Mouse (Mus musculus): ENCODE measurements around the gene Senp8.

The Senp8 gene

DNA sequence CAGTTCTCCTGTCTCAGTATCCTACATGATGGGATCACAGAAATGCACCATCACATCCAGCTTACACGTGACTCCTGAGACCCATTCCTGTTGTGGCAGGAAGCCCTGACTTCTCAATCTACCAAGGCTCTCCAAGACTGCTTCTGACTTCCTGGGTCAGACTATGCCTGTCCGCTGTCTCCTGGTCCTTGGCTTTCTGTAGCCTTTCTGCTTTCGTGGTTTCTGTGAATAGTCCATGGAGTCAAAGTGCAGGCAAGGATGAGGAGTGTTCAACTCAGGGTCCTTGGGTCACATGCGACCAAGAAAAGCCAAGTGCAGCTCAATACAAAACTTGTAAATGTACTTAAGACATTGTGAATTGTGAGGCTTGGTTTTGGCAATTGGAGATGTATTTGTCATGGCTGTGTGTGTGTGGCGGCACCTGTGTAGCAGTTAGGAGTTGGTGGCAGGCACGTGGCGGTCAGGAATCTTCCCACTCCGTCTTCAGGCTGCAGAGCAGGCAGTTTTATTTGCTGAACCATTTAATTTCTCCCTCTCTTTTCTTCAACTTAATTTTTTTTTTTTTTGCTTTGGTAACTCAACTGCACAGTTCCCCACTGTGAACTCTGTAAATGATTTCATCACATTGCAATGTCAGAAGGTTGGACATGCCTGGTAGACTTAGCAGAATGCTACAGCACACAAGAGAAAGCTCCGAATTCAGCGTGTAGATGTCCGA lies 22.8 kb downstream of the Senp8 start:
- no peak for DNase-seq (ENCODE audit: low read depth, low spot score)
- no peaks in the 10 kb centered on the region for H3K36me3 ChIP-seq (ENCODE audit: control insufficient read depth, insufficient read depth, low read length, poor library complexity, severe bottlenecking)
- H3K27me3 ChIP-seq (ENCODE audit: control insufficient read depth, insufficient read depth, low read length, poor library complexity, severe bottlenecking) = no peaks in the 10 kb centered on the region

DNA sequence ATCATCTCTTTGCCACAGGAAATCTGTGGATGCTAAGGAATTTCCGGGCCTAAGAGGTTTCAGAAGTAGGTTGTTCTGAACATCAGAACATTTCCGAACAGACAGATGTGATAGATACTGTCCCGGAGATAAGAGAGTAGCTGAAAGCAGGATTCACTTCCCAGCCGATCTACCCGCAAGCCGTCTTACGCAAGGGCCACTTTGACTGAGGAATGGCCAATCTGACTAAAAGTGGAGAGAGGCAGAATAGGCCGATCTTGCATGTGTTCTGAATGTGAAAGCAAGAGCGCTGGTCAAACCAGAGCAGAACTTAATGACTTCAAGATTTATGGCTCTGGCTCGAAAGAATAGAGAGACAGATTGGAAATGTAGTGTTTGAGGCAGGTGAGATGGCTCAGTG lies 25.0 kb downstream of the Senp8 start:
- Histone ChIP-seq H3K27me3 (ENCODE audit: control insufficient read depth, insufficient read depth, low read length, poor library complexity, severe bottlenecking) (no peaks in the 10 kb centered on the region), H3K36me3 (ENCODE audit: control insufficient read depth, insufficient read depth, low read length, poor library complexity, severe bottlenecking) (no peaks in the 10 kb centered on the region)
- no peak for DNase-seq (ENCODE audit: low read depth, low spot score)

DNA sequence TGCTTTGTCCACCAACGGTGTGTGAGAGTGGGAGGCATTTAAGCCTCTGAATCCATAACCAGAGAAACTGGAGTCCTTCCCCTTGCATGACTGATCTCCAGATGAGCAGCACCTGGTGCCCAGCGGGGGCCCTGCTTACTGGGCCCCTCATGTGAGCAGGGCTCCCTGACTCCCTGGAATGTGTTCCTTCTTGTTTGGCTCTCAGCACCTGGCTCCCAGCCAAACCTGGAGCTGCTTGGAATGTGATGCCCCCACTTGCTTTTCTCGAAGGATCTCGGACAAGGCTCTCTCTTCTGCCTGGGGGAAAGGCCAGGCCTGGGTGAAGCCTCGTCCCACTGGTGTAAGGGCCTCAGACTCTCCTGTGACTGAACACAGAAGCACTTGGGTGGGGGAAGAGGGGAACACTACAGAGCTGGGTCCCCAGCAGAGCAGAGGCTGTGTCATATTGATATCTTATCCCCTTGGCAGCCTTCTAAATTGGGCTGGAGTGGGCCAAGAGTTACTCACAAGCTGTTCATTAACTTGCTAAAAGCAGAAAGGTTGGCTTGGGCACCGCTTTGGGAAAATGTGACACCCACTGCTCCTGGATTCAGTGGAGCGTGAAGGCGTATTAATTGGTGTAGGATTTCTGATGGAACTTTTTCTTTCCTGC lies 26.6 kb downstream of the Senp8 start:
- no peaks in the 10 kb centered on the region for H3K36me3 ChIP-seq (ENCODE audit: control insufficient read depth, insufficient read depth, low read length, poor library complexity, severe bottlenecking)
- DNase-seq (ENCODE audit: low read depth, low spot score) = no peak

DNA sequence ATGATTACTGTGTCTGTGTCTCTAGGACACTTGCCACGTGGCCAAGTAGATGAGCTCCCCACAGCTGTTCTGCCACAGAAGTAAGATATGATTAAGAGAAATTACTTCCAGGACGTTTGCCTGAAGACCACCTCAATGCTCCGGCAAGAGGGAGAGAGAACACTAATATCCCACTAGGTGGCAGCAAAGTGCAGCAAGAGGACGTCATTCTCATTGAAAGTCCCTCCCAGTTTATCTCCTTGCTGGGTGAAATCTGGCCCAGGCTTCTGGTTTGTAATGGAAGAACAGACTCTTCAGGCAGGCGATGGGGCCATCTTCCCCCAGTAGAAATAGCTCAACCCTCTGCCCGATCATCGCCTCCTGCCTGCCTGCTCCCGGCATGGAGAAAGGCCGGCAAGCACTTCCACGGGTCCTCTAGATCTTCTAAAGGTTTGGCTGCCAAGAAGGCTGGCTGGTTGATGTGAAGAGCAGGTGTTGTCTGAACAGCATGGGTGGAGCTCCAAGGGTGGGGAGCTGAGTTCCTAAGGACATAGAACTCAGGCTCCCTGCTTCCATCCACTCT lies 27.3 kb downstream of the Senp8 start:
- Histone ChIP-seq H3K27me3 (ENCODE audit: control insufficient read depth, insufficient read depth, low read length, poor library complexity, severe bottlenecking) (no peaks in the 10 kb centered on the region), H3K36me3 (ENCODE audit: control insufficient read depth, insufficient read depth, low read length, poor library complexity, severe bottlenecking) (no peaks in the 10 kb centered on the region)
- peak; percentile 83 for DNase-seq (ENCODE audit: low read depth, low spot score)

More for the DNA sequence above, 26.6 kb downstream of the Senp8 start:
- H3K27me3 ChIP-seq (ENCODE audit: control insufficient read depth, insufficient read depth, low read length, poor library complexity, severe bottlenecking) = no peaks in the 10 kb centered on the region

DNA sequence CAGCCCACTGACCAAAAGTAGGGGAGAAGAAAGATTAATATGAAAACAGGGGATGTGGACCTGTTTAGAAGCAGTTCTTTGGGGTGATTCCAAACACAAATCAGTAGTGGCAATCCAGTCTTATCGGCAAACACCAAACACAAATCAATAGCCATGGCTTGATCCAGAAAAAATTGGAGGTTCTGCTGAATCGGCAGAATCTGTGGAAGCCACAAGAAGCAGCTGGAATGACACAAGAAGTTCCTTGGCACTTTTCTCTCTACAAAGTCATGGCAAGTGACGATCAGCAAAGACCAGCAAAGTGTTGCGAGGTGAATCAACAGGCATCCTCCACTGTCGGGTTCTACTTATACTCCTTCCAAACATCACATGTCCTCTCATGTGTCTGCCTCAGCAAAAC lies 29.4 kb downstream of the Senp8 start:
- Histone ChIP-seq H3K36me3 (ENCODE audit: control insufficient read depth, insufficient read depth, low read length, poor library complexity, severe bottlenecking) (no peaks in the 10 kb centered on the region), H3K27me3 (ENCODE audit: control insufficient read depth, insufficient read depth, low read length, poor library complexity, severe bottlenecking) (no peaks in the 10 kb centered on the region)
- DNase-seq (ENCODE audit: low read depth, low spot score) = no peak

DNA sequence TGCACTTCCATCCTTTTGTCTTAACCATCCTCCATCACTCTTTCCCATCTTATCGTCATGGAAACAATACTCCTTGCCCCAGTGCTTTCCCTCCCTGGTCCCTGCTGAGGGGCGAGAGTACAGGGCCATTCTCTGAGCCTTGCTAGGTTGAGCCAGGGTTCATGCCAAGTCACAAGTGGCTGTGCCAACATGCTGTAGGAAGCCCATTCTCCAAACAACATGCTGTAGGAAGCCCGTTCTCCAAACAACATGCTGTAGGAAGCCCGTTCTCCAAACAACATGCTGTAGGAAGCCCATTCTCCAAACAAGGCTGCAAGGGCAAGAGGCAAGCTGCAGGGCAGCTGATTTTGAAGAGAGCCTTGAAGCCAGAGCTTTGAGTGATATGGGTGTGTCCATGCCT lies 32.3 kb downstream of the Senp8 start:
- Histone ChIP-seq H3K36me3 (ENCODE audit: control insufficient read depth, insufficient read depth, low read length, poor library complexity, severe bottlenecking) (no peaks in the 10 kb centered on the region), H3K27me3 (ENCODE audit: control insufficient read depth, insufficient read depth, low read length, poor library complexity, severe bottlenecking) (no peaks in the 10 kb centered on the region)
- DNase-seq (ENCODE audit: low read depth, low spot score) = no peak

DNA sequence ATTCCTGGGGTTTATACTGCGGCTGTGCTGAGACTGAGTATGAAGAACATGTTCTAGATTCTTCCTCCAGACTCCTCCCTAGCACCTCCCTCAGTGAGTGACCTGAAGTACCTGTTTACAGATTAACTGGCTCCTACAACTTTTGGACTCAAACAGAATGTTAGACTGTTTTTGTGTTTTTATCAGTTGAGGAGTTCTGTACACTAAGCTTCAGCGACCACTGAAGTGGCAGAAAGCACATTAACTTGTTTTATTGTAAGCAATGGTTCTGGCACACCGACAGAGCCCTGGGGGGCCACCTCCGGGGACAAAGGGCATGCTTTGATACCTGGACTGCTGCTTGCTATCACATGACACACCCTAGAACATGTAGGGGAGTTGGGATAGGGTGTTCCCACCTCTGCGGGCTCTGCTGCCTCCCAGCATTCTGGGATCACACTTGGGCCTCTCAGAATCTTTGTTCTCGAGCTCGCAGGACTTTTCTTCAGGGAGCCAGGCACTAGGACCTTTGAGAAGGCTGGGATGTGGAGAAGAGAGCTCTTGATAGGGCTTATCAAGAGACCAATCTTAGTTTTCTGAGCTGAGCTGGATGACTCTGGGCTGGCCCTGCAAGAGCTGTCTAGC lies 34.1 kb downstream of the Senp8 start:
- no peaks in the 10 kb centered on the region for H3K27me3 ChIP-seq (ENCODE audit: control insufficient read depth, insufficient read depth, low read length, poor library complexity, severe bottlenecking)
- no peak for DNase-seq (ENCODE audit: low read depth, low spot score)
- H3K36me3 ChIP-seq (ENCODE audit: control insufficient read depth, insufficient read depth, low read length, poor library complexity, severe bottlenecking) = no peaks in the 10 kb centered on the region

DNA sequence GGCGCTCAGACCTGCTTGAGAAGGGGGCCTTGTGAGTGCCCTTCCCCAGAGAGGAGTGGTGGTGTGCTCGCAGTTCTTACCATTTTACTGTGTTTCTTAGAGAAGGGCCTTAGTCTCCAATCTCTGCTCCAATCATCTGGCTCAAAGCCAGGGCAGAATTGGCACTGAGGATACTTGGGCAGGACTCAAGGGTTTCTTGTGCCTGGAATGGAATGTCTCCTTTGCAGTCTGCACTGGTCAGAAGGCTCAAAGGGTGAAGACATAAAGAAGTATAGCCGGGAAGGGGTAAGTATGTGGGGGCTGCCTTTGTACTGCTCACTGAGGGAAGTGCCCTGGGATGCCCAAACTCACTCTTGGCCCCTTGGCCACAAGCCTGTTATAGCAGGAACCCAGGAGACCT lies 41.3 kb downstream of the Senp8 start:
- no peak for DNase-seq (ENCODE audit: low read depth, low spot score)
- H3K27me3 ChIP-seq (ENCODE audit: control insufficient read depth, insufficient read depth, low read length, poor library complexity, severe bottlenecking) = no peaks in the 10 kb centered on the region
- no peaks in the 10 kb centered on the region for H3K36me3 ChIP-seq (ENCODE audit: control insufficient read depth, insufficient read depth, low read length, poor library complexity, severe bottlenecking)

DNA sequence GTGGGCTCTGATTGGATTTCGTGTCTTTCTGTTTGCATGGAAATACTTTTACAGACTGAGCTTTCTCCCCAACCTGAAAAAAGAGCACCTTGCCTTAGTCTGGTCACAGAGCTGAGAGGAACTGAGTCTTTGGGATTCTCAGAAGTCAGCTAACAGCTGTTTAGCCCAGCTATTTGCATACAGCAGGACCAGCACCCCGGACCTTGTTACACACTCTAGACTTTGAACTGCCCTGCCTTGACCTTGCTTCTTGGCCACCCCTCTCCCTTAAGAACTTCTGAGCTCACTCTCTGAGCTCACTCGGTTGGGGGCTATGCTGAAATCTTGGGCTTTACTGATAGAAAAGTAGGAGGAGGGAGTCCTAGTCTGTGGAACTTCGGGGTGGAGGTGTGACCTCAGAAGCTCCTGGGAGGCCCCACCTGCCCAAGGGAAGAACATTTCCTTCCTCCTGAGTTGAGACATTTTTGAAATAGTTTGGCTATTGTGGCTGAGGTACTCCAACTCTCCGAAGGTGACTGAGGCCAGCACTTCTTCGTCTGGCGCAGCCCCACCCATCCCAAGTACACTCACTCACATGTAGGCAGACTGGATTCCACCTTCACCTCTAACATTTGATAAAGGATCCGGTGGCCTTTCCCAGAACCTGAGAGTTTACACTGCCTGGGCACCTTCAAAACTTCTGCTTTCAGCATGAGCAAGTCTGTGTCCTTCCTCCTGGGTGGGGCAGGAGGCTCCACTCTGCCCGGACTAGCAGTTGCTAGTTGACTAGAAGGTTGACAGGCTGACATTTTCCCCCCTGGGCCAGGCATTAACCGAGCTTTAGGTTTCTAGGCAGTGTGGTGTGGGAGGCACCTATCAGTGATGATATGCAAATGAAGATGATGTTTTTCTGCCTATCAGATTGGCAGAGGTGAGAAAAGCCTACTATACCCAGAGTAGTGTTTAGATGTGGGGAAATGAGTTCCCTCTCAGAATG lies 43.4 kb downstream of the Senp8 start:
- Histone ChIP-seq H3K36me3 (ENCODE audit: control insufficient read depth, insufficient read depth, low read length, poor library complexity, severe bottlenecking) (no peaks in the 10 kb centered on the region), H3K27me3 (ENCODE audit: control insufficient read depth, insufficient read depth, low read length, poor library complexity, severe bottlenecking) (no peaks in the 10 kb centered on the region)
- DNase-seq (ENCODE audit: low read depth, low spot score) = no peak

DNA sequence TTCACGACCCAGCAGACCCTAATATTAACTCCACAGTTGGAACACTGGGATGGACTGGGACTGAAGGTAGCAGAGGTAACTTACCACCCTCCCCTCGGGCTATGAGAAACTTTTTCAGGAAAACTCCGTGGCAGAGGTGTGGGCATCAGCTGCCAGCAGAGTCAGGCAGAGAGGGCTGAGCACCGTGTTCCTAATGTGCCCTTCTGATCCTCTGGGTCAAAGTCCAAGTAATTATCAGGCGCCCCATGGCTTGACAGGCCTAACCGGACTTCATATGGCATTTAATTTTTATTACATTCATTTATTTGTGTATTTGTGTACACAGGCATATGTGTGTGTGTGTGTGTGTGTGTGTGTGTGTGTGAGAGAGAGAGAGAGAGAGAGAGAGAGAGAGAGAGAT lies 47.4 kb downstream of the Senp8 start:
- Histone ChIP-seq H3K36me3 (ENCODE audit: control insufficient read depth, insufficient read depth, low read length, poor library complexity, severe bottlenecking) (no peaks in the 10 kb centered on the region), H3K27me3 (ENCODE audit: control insufficient read depth, insufficient read depth, low read length, poor library complexity, severe bottlenecking) (no peaks in the 10 kb centered on the region)
- DNase-seq (ENCODE audit: low read depth, low spot score) = no peak

DNA sequence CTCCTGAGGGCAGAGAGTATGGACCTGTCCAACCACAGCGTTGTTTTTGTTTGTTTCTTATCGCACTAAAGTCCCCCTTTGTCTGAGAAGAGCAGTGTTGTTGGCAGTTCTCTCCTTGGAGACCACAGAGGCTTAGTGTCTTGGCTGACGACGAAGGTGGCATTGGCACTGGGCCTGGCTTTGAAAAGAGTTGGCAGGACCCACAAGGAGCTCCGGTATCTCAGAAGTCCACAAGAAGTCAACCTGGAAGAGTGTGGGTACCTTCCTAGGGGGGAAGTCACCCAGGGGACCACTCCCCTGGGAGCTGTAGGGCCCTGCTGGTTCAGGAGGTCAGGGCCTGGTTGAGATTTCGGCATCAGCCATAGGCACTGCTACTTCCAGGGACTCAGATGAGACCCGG lies 49.4 kb downstream of the Senp8 start:
- DNase-seq (ENCODE audit: low read depth, low spot score) = no peak
- no peaks in the 10 kb centered on the region for H3K27me3 ChIP-seq (ENCODE audit: control insufficient read depth, insufficient read depth, low read length, poor library complexity, severe bottlenecking)
- no peaks in the 10 kb centered on the region for H3K36me3 ChIP-seq (ENCODE audit: control insufficient read depth, insufficient read depth, low read length, poor library complexity, severe bottlenecking)

DNA sequence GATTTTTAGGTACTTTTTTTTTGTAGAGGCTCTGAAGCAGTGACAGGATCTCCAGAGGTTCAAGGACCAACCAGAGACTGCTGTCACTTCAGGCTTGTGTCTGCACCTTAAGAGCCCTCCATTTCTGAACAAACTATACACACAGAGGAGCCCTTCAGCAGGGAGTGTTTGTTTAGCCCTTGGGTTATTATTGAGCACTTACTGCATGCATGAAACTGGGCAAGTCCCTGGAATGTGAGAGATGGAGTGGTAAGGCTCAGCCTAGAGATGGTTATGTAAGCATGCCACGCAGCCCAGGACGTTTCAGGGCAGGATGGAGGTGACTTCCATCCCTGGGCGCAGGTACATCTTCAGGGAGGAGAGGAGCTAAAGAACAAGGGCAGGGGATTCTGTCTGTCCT lies 54.1 kb downstream of the Senp8 start:
- H3K27me3 ChIP-seq (ENCODE audit: control insufficient read depth, insufficient read depth, low read length, poor library complexity, severe bottlenecking) = no peaks in the 10 kb centered on the region
- no peaks in the 10 kb centered on the region for H3K36me3 ChIP-seq (ENCODE audit: control insufficient read depth, insufficient read depth, low read length, poor library complexity, severe bottlenecking)
- DNase-seq (ENCODE audit: low read depth, low spot score) = no peak

DNA sequence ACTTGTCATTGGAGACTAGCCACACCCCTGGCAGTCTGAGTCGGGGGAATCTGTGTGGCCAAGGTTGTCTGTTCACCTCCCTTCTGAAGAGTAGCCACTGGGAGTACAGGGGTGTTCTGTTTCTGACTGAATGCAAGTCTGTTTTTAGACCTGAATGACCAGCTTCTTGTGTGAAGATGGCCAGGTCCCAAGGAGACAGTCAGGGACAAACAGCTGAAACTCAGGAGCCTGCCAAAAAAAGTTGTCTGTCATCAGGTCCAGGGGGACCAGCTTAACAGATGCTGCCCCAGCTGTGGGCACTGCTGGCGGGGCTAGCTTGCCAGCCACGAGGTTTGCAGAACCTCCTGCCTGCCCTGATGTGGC lies 55.1 kb downstream of the Senp8 start:
- H3K27me3 ChIP-seq (ENCODE audit: control insufficient read depth, insufficient read depth, low read length, poor library complexity, severe bottlenecking) = no peaks in the 10 kb centered on the region
- no peak for DNase-seq (ENCODE audit: low read depth, low spot score)

DNA sequence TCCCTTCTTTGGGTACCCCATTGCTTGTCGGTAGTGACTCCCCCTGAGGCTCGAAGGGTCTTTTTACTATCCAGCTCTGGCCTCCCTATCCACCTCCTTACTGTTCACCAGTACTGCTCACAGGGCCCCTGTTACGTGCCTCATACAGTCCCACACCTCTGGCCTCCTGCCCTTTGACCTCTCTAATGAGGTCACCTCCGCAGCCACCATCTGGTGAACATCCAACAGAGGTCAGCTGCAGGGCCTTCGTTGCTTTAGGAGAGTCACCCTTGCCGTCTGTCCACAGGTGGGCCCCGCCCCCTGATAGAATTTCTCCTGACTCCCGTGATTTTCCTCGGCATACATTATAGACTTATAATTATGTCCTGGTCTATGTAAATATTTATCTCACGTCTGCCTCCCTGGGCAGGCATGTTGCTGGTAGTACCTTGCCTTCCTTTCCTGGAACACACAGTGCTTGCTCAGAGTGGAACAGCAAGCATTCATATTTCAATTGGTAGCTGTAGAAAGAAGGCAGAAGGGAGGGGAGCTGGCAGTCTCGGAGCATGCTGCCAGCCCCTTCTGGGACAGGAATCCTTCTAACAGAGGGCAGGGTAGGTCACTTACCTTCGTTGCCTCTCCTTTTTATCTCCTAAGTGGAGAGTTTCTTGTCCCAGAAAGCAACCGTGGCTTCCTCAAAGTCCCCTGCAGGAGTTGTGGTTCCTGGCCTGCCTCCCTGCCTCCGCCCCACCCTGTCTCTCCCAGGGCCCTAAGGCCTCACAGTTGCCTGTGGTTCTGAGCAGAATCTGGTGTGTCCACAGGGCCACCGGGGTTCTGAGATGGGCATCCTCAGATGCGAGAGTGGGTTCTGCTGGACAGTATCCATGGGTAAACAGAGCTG lies 55.7 kb downstream of the Senp8 start:
- DNase-seq (ENCODE audit: low read depth, low spot score) = no peak
- Histone ChIP-seq H3K27me3 (ENCODE audit: control insufficient read depth, insufficient read depth, low read length, poor library complexity, severe bottlenecking) (no peaks in the 10 kb centered on the region), H3K36me3 (ENCODE audit: control insufficient read depth, insufficient read depth, low read length, poor library complexity, severe bottlenecking) (no peaks in the 10 kb centered on the region)

More for the DNA sequence above, 55.1 kb downstream of the Senp8 start:
- H3K36me3 ChIP-seq (ENCODE audit: control insufficient read depth, insufficient read depth, low read length, poor library complexity, severe bottlenecking) = no peaks in the 10 kb centered on the region

Data from splenic B cell, adult 2 months (primary cell).